In genomic region chr16:91553625-91554024, GRCm38 (mm10) we compare ENCODE assay signal across 9 mouse cellular contexts. TPM values are rescaled to one million over a fixed set of nuclear protein-coding genes. Genes with fewer than 3 reads are reported as not detected.
A peak's percentile ranks its signal among the peaks of the same experiment; 100 is the strongest.
DNase-seq lines count a peak whose midpoint lies in the region; ATAC-seq lines count a peak whose summit lies in the region.
"Had no signal": no experiment of that assay in that cellular context is flagged by ENCODE, and none has a peak within 500 bp of the region (broad histone marks: within the 10 kb centered on the region; RNA-seq: fewer than 3 reads in every experiment).

No protein-coding gene starts in this region.

- H3K4me3 ChIP-seq in kidney, embryonic 14.5 days (ENCODE audit: low read length) = no peak overlapping the region

- no peak overlapping the region for H3K9ac ChIP-seq in kidney, embryonic 14.5 days (ENCODE audit: low read depth, low read length)
- H3K9ac ChIP-seq: liver, embryonic 14.5 days had no signal

- peaks cover 46% of the 10 kb centered on the region for H3K4me1 ChIP-seq in kidney, embryonic 14.5 days (ENCODE audit: control insufficient read depth, insufficient read depth, low read length)

- 42% methylated on average over 12 of the region's 12 CpGs for WGBS in kidney, embryonic 14.5 days

- no peak overlapping the region for H3K4me2 ChIP-seq in kidney, embryonic 14.5 days (replicated peaks; ENCODE audit: low read depth, low read length)

- no peaks in the 10 kb centered on the region for H3K27me3 ChIP-seq in kidney, embryonic 14.5 days (ENCODE audit: control insufficient read depth, insufficient read depth, low read length)

- H3K36me3 ChIP-seq in kidney, embryonic 14.5 days (ENCODE audit: control insufficient read depth, insufficient read depth, low read length) = peaks cover 11% of the 10 kb centered on the region; the same call in 1 of the 2 replicates

- no peaks in the 10 kb centered on the region for H3K9me3 ChIP-seq in kidney, embryonic 14.5 days (ENCODE audit: control insufficient read depth, low read length)

- no peak overlapping the region for H3K27ac ChIP-seq in kidney, embryonic 14.5 days (ENCODE audit: low read depth, low read length)
- H3K27ac ChIP-seq: liver, embryonic 14.5 days had no signal

- peak; percentile 61 for DNase-seq in kidney, adult 11 months
- DNase-seq in adrenal gland, postnatal 36 days = peak; percentile 52 to 65
- peak; percentile 52 for DNase-seq in kidney, adult 18-20 months
- no peak for DNase-seq in gastrocnemius, postnatal 4 days (ENCODE audit: low spot score in 2 of 2)
- DNase-seq in cerebellum, adult 8-10 months = no peak

- ATAC-seq in kidney, embryonic 14.5 days (ENCODE audit: low FRiP score, low TSS enrichment) = no peak
- ATAC-seq in megakaryocyte progenitor cell, adult 5-6 weeks (replicated peaks; ENCODE audit: poor library complexity) = peak; percentile 59
- ATAC-seq in frontal cortex, adult (ENCODE audit: low TSS enrichment) = no peak

RNA-seq across cellular contexts. Expression of gene Ifngr2, which starts 6.8 kb away (rescaled TPM):
- 36.0 and 45.7 TPM in 2 replicates for polyA plus RNA-seq in kidney, embryonic 14.5 days (2014; fragmentation: Nextera tagmentation; extraction: Ambion mirVana)
- 10 to 100 TPM; 31.2 to 38.0 TPM for total RNA-seq in adrenal gland, postnatal 36 days (2021)
- total RNA-seq in megakaryocyte progenitor cell, adult 5-6 weeks (2015) = 17.4 and 20.3 TPM in 2 replicates
- 14.1 and 16.0 TPM in 2 replicates for total RNA-seq in megakaryocyte progenitor cell, adult 5-6 weeks (2017)
- 10 to 100 TPM; 47.9 to 52.5 TPM for total RNA-seq in gastrocnemius, postnatal 4 days (2021)

RNA-seq across cellular contexts. Expression of gene Tmem50b, which starts 44.0 kb away (rescaled TPM):
- 20.0 and 34.7 TPM in 2 replicates for polyA plus RNA-seq in kidney, embryonic 14.5 days (2014; fragmentation: Nextera tagmentation; extraction: Ambion mirVana)
- 10 to 100 TPM; 54.7 to 60.2 TPM for total RNA-seq in adrenal gland, postnatal 36 days (2021)
- 51.9 and 59.3 TPM in 2 replicates for total RNA-seq in megakaryocyte progenitor cell, adult 5-6 weeks (2015)
- 42.9 and 44.3 TPM in 2 replicates for total RNA-seq in megakaryocyte progenitor cell, adult 5-6 weeks (2017)
- 10 to 100 TPM; 12.3 to 12.8 TPM for total RNA-seq in gastrocnemius, postnatal 4 days (2021)

Comparison
In these comparisons a context has a peak if more than half of its experiments do, and no peak if none do; other contexts are left out.
1. DNase-seq: peak in kidney, adult 11 months (single experiment), adrenal gland, postnatal 36 days (2 of 2) and kidney, adult 18-20 months (single experiment); none in gastrocnemius, postnatal 4 days (0 of 2) and cerebellum, adult 8-10 months (single experiment).